ENCODE assay signal across 33 mouse cellular contexts in the genomic region with DNA sequence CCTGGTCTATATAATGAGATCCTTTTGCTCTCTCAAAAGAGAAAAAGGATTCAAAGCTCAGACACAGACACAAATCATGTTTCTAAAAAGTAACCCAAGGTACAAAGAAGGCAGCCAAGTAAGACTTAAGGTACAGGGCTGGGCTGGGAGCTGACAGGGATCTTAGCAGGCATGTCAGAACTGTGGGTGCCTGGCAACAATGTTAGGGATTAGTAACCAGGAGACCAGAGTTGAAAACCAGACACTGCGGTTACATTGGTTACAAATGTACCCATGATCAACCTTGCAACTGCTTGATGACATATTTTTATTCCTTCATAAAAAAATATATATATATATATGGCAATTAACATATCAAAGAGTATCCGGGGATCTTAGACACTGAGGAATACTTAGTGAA. TPM values are rescaled to one million over a fixed set of nuclear protein-coding genes. Genes with fewer than 3 reads are reported as not detected.
DNase-seq lines count a peak whose midpoint lies in the region; ATAC-seq and TF ChIP-seq lines count a peak whose summit lies in the region.
"Had no signal": no experiment of that assay in that cellular context is flagged by ENCODE, and none has a peak within 500 bp of the region (broad histone marks: within the 10 kb centered on the region; RNA-seq: fewer than 3 reads in every experiment).

No protein-coding gene starts in this region.

- DNase-seq in gastrocnemius, adult 2 months: no peak
- DNase-seq in gastrocnemius, postnatal 25 days: no peak
- DNase-seq in A20 (ENCODE audit: low read depth, low spot score) (peak; percentile 19), MEL (ENCODE audit: low read depth, low spot score) (peak; percentile 29)
- DNase-seq in midbrain, postnatal 0 days (ENCODE audit: low spot score): no peak
- DNase-seq: adrenal gland, adult 2 months; adrenal gland, postnatal 36 days; cerebellum, adult 8-10 months; cerebellum, postnatal 25 days; gastrocnemius, postnatal 10 days; kidney, adult 8-10 months; layer of hippocampus, postnatal 36 days; lung, adult 2 months; lung, postnatal 10 days had no signal

- peaks cover 0 to 7% of the 10 kb centered on the region in 2 experiments; a peak in 2 of 4 replicates for H3K36me3 ChIP-seq in MEL (ENCODE audit: control insufficient read depth in 1 of 2, insufficient read depth in 2 of 2, low read length in 2 of 2)
- H3K36me3 ChIP-seq in midbrain, postnatal 0 days (ENCODE audit: insufficient read depth, low read length): no peaks in the 10 kb centered on the region
- H3K36me3 ChIP-seq in hindbrain, embryonic 16.5 days (ENCODE audit: control insufficient read depth, insufficient read depth, low read length): no peaks in the 10 kb centered on the region
- H3K36me3 ChIP-seq: forebrain, embryonic 15.5 days; heart, embryonic 10.5 days; heart, embryonic 15.5 days; hindbrain, embryonic 12.5 days; limb, embryonic 10.5 days; limb, embryonic 15.5 days; midbrain, embryonic 12.5 days; neural tube, embryonic 12.5 days had no signal

- no peak for TF ChIP-seq POLR2A in MEL (IDR thresholded peaks at IDR 0.05; ENCODE audit: control insufficient read depth in 1 of 2, insufficient read depth in 1 of 2, low read depth in 1 of 2, low read length in 2 of 2, poor library complexity in 1 of 2)

- peak overlapping the region; percentile 83; the same call in 1 of the 2 replicates for H3K27ac ChIP-seq in gastrocnemius, adult 2 months
- H3K27ac ChIP-seq in MEL (ENCODE audit: control insufficient read depth, low read depth, low read length): no peak overlapping the region
- no peak overlapping the region for H3K27ac ChIP-seq in midbrain, postnatal 0 days (ENCODE audit: low read depth, low read length)
- H3K27ac ChIP-seq in hindbrain, embryonic 16.5 days (ENCODE audit: low read depth, low read length): no peak overlapping the region
- H3K27ac ChIP-seq: forebrain, embryonic 15.5 days; heart, embryonic 10.5 days; hindbrain, embryonic 12.5 days; liver, embryonic 14.5 days; midbrain, embryonic 12.5 days; neural tube, embryonic 12.5 days had no signal

- intact Hi-C loops in gastrocnemius, adult 2 months (cut with DNase I): no loop called here

- no peak for TF ChIP-seq CTCF in gastrocnemius, adult 2 months (IDR thresholded peaks at IDR 0.05)
- TF ChIP-seq CTCF in MEL (IDR thresholded peaks at IDR 0.05 in 2 of 3, conservative IDR thresholded peaks at IDR 0.05 in 1 of 3; ENCODE audit: control insufficient read depth in 1 of 3, insufficient read depth in 1 of 3, low read depth in 2 of 3, low read length in 3 of 3, poor library complexity in 1 of 3, severe bottlenecking in 1 of 3): no peak
- TF ChIP-seq CTCF in midbrain, postnatal 0 days (IDR thresholded peaks at IDR 0.05): no peak

- H3K4me2 ChIP-seq in midbrain, postnatal 0 days (ENCODE audit: low read depth, low read length, poor library complexity, severe bottlenecking): no peak overlapping the region
- no peak overlapping the region for H3K4me2 ChIP-seq in hindbrain, embryonic 16.5 days (ENCODE audit: low read length)
- H3K4me2 ChIP-seq: forebrain, embryonic 15.5 days; heart, embryonic 15.5 days; hindbrain, embryonic 12.5 days; midbrain, embryonic 12.5 days; neural tube, embryonic 12.5 days had no signal

- H3K27me3 ChIP-seq in MEL (ENCODE audit: control insufficient read depth in 1 of 2, insufficient read depth in 2 of 2, low read length in 2 of 2): no peaks in the 10 kb centered on the region
- H3K27me3 ChIP-seq in midbrain, postnatal 0 days (ENCODE audit: insufficient read depth, low read length): no peaks in the 10 kb centered on the region
- no peaks in the 10 kb centered on the region for H3K27me3 ChIP-seq in hindbrain, embryonic 16.5 days (replicated peaks; ENCODE audit: control insufficient read depth, insufficient read depth, low read length)
- H3K27me3 ChIP-seq: forebrain, embryonic 15.5 days; heart, embryonic 15.5 days; hindbrain, embryonic 12.5 days; limb, embryonic 15.5 days; midbrain, embryonic 12.5 days; neural tube, embryonic 12.5 days had no signal

- no peak overlapping the region for H3K4me3 ChIP-seq in gastrocnemius, adult 2 months
- peak overlapping the region in 1 of 2 experiments; percentile 94; a peak in 2 of 4 replicates for H3K4me3 ChIP-seq in MEL (ENCODE audit: control insufficient read depth in 1 of 2, insufficient read depth in 1 of 2, low read depth in 2 of 2, low read length in 2 of 2)
- H3K4me3 ChIP-seq in midbrain, postnatal 0 days (ENCODE audit: low read depth, low read length): no peak overlapping the region
- H3K4me3 ChIP-seq in hindbrain, embryonic 16.5 days (ENCODE audit: low read length): no peak overlapping the region
- H3K4me3 ChIP-seq: forebrain, embryonic 15.5 days; heart, embryonic 10.5 days; heart, embryonic 15.5 days; hindbrain, embryonic 12.5 days; limb, embryonic 10.5 days; midbrain, embryonic 12.5 days; myocyte; neural tube, embryonic 12.5 days had no signal

- peak; percentile 58; the same call in 1 of the 2 replicates for ATAC-seq in midbrain, postnatal 0 days (ENCODE audit: low FRiP score)
- no peak for ATAC-seq in megakaryocyte-erythroid progenitor cell, adult 5-6 weeks (replicated peaks; ENCODE audit: low FRiP score, low TSS enrichment, poor library complexity, severe bottlenecking)
- no peak for ATAC-seq in hindbrain, embryonic 16.5 days
- ATAC-seq: forebrain, embryonic 15.5 days; intestine, embryonic 16.5 days had no signal

- TF ChIP-seq EP300 in MEL (IDR thresholded peaks at IDR 0.05; ENCODE audit: low read depth in 1 of 2, low read length in 2 of 2): no peak

- peaks cover 0 to 8% of the 10 kb centered on the region in 2 experiments; a peak in 1 of 4 replicates for H3K4me1 ChIP-seq in MEL (ENCODE audit: control insufficient read depth in 1 of 2, insufficient read depth in 2 of 2, low read length in 2 of 2)
- H3K4me1 ChIP-seq in midbrain, postnatal 0 days (ENCODE audit: insufficient read depth, low read length): no peaks in the 10 kb centered on the region
- H3K4me1 ChIP-seq in hindbrain, embryonic 16.5 days (ENCODE audit: control insufficient read depth, insufficient read depth, low read depth, low read length): no peaks in the 10 kb centered on the region
- H3K4me1 ChIP-seq: forebrain, embryonic 15.5 days; heart, embryonic 15.5 days; hindbrain, embryonic 12.5 days; midbrain, embryonic 12.5 days; neural tube, embryonic 12.5 days had no signal

- H3K79me2 ChIP-seq in MEL (ENCODE audit: control insufficient read depth, insufficient read depth, low read length, poor library complexity): no peaks in the 10 kb centered on the region

- WGBS in midbrain, postnatal 0 days: 31% methylated on average over 2 of the region's 2 CpGs
- WGBS in hindbrain, embryonic 16.5 days: 77% methylated on average over 2 of the region's 2 CpGs

- TF ChIP-seq RAD21 in MEL (IDR thresholded peaks at IDR 0.05; ENCODE audit: low read depth, low read length): no peak

- H3K9me3 ChIP-seq in MEL (replicated peaks; ENCODE audit: insufficient read depth, low read length): no peaks in the 10 kb centered on the region
- H3K9me3 ChIP-seq in midbrain, postnatal 0 days (ENCODE audit: low read length): no peaks in the 10 kb centered on the region
- no peaks in the 10 kb centered on the region for H3K9me3 ChIP-seq in hindbrain, embryonic 16.5 days (ENCODE audit: control insufficient read depth, low read length)
- H3K9me3 ChIP-seq: forebrain, embryonic 15.5 days; heart, embryonic 10.5 days; heart, embryonic 15.5 days; hindbrain, embryonic 12.5 days; limb, embryonic 10.5 days; limb, embryonic 15.5 days; midbrain, embryonic 12.5 days; neural tube, embryonic 12.5 days had no signal

- H3K9ac ChIP-seq in MEL (ENCODE audit: control insufficient read depth, low read depth, low read length, poor library complexity, severe bottlenecking): no peak overlapping the region
- H3K9ac ChIP-seq in midbrain, postnatal 0 days (replicated peaks; ENCODE audit: low read length, poor library complexity, severe bottlenecking): no peak overlapping the region
- no peak overlapping the region for H3K9ac ChIP-seq in hindbrain, embryonic 16.5 days (ENCODE audit: low read depth, low read length)
- H3K9ac ChIP-seq: forebrain, embryonic 15.5 days; heart, embryonic 15.5 days; hindbrain, embryonic 12.5 days; limb, embryonic 15.5 days; liver, embryonic 14.5 days; midbrain, embryonic 12.5 days; neural tube, embryonic 12.5 days had no signal

TF ChIP-seq in MEL, 35 proteins besides CTCF, POLR2A, EP300 and RAD21 (continues in another document):
- TF ChIP-seq SIN3A (IDR thresholded peaks at IDR 0.05; ENCODE audit: low read length): no peak
- no peak for TF ChIP-seq MYC (IDR thresholded peaks at IDR 0.05; ENCODE audit: low read depth, low read length)
- TF ChIP-seq MYB (IDR thresholded peaks at IDR 0.05; ENCODE audit: low read depth, low read length): no peak
- no peak for TF ChIP-seq CHD1 (IDR thresholded peaks at IDR 0.05; ENCODE audit: low read depth, low read length)
- no peak for TF ChIP-seq E2F4 (IDR thresholded peaks at IDR 0.05; ENCODE audit: borderline replicate concordance, low read depth, low read length)
- no peak for TF ChIP-seq POLR2AphosphoS2 (IDR thresholded peaks at IDR 0.05; ENCODE audit: low read length)
- no peak for TF ChIP-seq RCOR1 (IDR thresholded peaks at IDR 0.05; ENCODE audit: low read depth, low read length)

RNA-seq across cellular contexts. Expression of a gene that starts 19.6 kb away (rescaled TPM):
- total RNA-seq in gastrocnemius, adult 2 months (2021): 10 to 100 TPM; 36.0 to 42.0 TPM
- total RNA-seq in gastrocnemius, postnatal 25 days (2021): 10 to 100 TPM; 38.7 to 40.9 TPM
- total RNA-seq in MEL (2012; rRNA removed): 7.7 TPM in 2 replicates
- polyA plus RNA-seq in MEL (2012; ENCODE audit: insufficient read depth in 1 of 2, insufficient read length in 2 of 2, low read depth in 1 of 2, low replicate concordance in 2 of 2, missing spikeins in 1 of 2): 1 to 10 TPM in 1 of 2 experiments, not detected in 1; 9.4 TPM
- 39.4 and 39.7 TPM in 2 replicates for total RNA-seq in midbrain, postnatal 0 days (2014; rRNA removed)
- 45.8 and 46.1 TPM in 2 replicates for polyA plus RNA-seq in midbrain, postnatal 0 days (2015; fragmentation: Nextera tagmentation; extraction: Ambion mirVana)
- 8.3 and 18.9 TPM in 2 replicates for total RNA-seq in megakaryocyte-erythroid progenitor cell, adult 5-6 weeks (2014; fragmentation: Nextera tagmentation)
- total RNA-seq in megakaryocyte-erythroid progenitor cell, adult 5-6 weeks (2017): 19.5 and 22.0 TPM in 2 replicates
- polyA plus RNA-seq in hindbrain, embryonic 16.5 days (2015; fragmentation: Nextera tagmentation; extraction: Ambion mirVana): 35.7 and 35.9 TPM in 2 replicates

RNA-seq across cellular contexts. Expression of a gene that starts 20.2 kb away (rescaled TPM):
- total RNA-seq in gastrocnemius, adult 2 months (2021): not detected
- not detected for total RNA-seq in gastrocnemius, postnatal 25 days (2021)
- total RNA-seq in MEL (2012; rRNA removed): 0.58 TPM in 1 of 2 replicates, not detected in the other
- not detected for polyA plus RNA-seq in MEL (2012; ENCODE audit: insufficient read depth in 1 of 2, insufficient read length in 2 of 2, low read depth in 1 of 2, low replicate concordance in 2 of 2, missing spikeins in 1 of 2)
- total RNA-seq in midbrain, postnatal 0 days (2014; rRNA removed): not detected in 2 replicates
- polyA plus RNA-seq in midbrain, postnatal 0 days (2015; fragmentation: Nextera tagmentation; extraction: Ambion mirVana): not detected in 2 replicates
- not detected in 2 replicates for total RNA-seq in megakaryocyte-erythroid progenitor cell, adult 5-6 weeks (2014; fragmentation: Nextera tagmentation)
- not detected in 2 replicates for total RNA-seq in megakaryocyte-erythroid progenitor cell, adult 5-6 weeks (2017)
- not detected in 2 replicates for polyA plus RNA-seq in hindbrain, embryonic 16.5 days (2015; fragmentation: Nextera tagmentation; extraction: Ambion mirVana)
- total RNA-seq: adrenal gland, adult 2 months; adrenal gland, postnatal 36 days; gastrocnemius, postnatal 10 days; granulocyte monocyte progenitor cell, adult 5-6 weeks; heart, postnatal 36 days; layer of hippocampus, postnatal 36 days; left cerebral cortex, postnatal 10 days had no signal
- polyA plus RNA-seq: activated CD4-positive, CD25-positive, alpha-beta regulatory T cell, adult 4 months; adrenal gland, adult 2 months; embryonic facial prominence, embryonic 11.5 days; forebrain, embryonic 15.5 days; heart, embryonic 10.5 days; heart, embryonic 15.5 days; hindbrain, embryonic 12.5 days; intestine, embryonic 16.5 days; large intestine, adult 2 months; limb, embryonic 10.5 days; limb, embryonic 15.5 days; liver, embryonic 14.5 days; lung, adult 2 months; midbrain, embryonic 12.5 days; neural tube, embryonic 12.5 days had no signal

Comparison
In these comparisons a context has a peak if more than half of its experiments do, and no peak if none do; other contexts are left out.
1. DNase-seq: peak in A20 (single experiment) and MEL (single experiment); none in gastrocnemius, adult 2 months (single experiment), gastrocnemius, postnatal 25 days (single experiment) and midbrain, postnatal 0 days (single experiment).